Mouse (Mus musculus) lung, adult 2 months (tissue): Measurements from ENCODE around the gene Gm20388.

Experiments used
- CTCF ChIP-seq: fragments of 200-500 bp; IDR thresholded peaks from 2 replicates; pipeline ENCODE4 v1.5.1; 2011; ENCODE audit warnings: mild to moderate bottlenecking, low read length, control low read depth; ENCODE audit not compliant: insufficient read depth
- POLR2A ChIP-seq: fragments of 200-500 bp; IDR thresholded peaks from 2 replicates; pipeline ENCODE4 v1.6.1; 2011; ENCODE audit warnings: low read depth, mild to moderate bottlenecking, control low read depth, low read length, borderline replicate concordance; ENCODE audit errors: extremely low read depth

GRCm38 (mm10) chr8:120910936-120911335, 1000.3 kb downstream of the Gm20388 start:
- TF ChIP-seq CTCF (no peak), POLR2A (no peak)
